Mouse (Mus musculus): ENCODE data around the gene C1qtnf7.

The C1qtnf7 gene

DNA sequence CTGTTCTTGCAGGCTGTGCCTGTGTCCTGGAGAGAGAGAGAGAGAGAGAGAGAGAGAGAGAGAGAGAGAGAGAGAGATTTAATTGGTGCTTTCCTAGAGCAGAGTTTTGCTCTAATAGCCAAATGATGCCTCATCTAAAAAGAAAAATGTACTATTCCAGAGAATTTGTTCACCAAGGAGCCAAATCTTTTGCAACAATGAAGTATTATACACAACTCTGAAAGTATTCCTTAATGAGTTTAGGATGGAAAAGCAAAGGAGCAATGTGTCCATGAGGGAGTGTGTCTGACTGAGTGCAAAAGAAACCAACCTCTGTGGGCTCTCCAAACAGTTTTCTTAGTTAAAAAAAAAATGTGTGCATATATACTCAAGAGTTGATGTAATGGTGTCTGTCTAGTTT is 24.5 kb downstream of the C1qtnf7 start:
- DNase-seq (ENCODE audit: low read depth, low spot score) = no peak

DNA sequence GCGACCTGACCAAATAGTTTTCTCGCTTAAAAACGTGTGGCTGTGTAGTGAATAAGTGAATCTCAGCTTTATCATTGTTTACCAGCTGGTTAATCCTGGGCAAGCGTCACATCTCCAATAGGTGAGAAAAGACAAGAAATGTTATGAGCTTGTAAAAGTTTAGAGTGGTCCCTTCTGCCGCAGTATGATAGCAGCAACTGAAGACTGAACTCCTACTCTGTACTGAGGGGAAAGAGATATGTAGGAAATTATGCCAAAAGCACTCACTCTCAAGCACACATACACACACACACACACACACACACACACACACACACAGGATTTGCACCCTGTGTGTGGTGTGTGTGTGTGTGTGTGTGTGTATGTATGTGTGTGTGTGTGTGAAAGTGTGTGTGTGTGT is 26.2 kb downstream of the C1qtnf7 start:
- no peak for DNase-seq (ENCODE audit: low read depth, low spot score)

DNA sequence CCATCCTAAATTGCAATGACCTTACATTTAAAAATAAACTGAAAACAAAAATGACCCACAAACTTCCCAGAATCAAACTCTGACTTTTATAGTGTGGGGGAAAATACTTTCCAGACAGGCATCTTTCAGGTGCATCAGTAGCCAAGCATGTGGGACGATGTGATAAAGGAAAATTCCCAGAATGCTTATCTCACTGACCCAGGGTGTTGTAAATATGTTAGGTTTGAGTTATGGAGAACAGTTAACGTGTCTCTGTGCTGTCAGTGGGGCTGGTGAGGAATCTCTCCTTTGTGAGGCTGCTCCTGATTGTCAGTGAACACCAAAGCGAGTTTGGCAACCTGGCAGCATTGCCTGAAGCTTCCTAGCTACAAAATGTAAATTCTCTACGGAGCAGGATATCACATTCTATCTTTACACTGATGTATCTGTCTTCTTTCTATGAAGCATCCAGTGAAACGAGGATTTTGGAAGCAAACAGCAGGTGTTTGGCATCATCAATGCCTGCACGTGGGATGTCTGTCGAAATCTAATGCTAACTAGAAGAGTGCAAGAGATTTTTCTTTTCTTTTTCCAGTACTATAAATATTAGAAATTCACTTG is 27.0 kb downstream of the C1qtnf7 start:
- no peak for DNase-seq (ENCODE audit: low read depth, low spot score)

DNA sequence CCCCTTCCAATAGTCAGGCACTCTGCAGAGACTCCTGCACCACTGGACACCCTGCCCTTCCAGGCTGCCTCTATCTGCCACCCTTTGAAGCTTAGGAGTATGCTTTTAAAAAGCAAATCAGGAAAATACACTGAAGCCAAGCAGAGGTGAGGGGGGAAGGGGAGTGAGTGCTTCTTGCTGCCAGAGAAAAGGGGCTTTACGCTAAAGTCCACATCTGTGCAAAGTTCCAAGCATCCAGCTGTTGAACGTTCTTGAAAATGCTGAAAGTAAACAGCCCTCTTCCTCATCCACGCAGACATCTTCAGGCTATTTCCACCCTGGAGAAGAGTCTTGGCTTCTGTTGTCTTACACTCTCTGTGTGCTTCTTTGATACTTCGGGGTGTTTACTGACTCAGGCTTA is 34.6 kb downstream of the C1qtnf7 start:
- DNase-seq (ENCODE audit: low read depth, low spot score) = no peak

DNA sequence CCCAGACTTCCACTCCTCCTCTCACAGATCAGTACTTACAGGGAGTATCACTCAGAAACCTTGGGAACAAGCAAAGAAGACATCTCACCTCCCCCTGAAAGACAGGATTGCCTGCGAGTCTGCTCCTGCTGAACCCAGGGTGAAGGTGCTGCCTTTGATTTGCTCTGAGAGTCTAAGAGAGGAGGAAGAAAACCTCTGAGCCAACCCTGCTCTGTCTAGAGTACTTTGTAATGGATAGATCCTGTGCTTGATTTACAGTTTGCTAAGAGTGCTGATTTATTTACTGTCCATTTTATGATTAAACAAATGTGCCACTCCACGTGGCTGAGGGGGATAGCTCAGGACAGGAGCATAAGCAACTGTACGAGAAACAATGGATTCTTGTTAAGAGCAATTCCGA is 35.1 kb downstream of the C1qtnf7 start:
- no peak for DNase-seq (ENCODE audit: low read depth, low spot score)

DNA sequence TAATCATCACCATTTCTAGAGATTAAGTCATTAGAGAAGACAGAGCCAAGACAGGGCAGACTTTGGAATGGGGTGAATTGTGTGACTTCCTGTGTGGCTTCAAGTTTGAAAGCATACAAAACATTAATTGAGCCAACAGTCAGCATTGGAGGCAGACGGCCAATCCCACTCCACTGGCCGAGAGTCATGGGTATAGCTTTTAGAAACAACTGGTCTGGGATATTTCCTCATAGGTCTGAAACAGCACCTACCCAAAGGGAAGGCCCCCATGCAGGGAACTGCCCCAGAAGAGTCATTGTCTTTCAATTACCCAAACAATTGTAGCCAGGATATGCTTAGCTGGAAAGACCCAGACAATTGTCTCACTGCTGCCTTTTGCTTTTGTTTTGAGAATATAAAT is 39.5 kb downstream of the C1qtnf7 start:
- DNase-seq (ENCODE audit: low read depth, low spot score) = no peak

DNA sequence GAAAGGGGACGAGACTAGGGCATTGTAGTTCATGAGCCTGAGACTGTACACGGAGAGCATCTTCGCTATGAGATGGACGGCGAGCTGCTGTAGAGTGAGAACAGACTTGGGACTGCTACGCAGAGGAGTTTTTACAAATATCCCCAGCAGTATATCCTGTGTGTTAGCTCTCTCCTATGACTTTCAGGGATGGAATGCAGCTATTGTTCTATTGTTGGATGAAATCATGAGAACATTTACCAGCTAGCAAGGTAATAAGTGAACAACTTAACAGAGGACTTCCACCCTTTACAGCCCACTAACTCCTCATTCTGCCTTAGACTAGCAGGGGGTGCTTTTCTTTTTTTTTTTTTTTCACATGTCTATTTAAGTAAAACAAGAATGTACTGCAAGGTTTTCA is 40.1 kb downstream of the C1qtnf7 start:
- no peak for DNase-seq (ENCODE audit: low read depth, low spot score)

DNA sequence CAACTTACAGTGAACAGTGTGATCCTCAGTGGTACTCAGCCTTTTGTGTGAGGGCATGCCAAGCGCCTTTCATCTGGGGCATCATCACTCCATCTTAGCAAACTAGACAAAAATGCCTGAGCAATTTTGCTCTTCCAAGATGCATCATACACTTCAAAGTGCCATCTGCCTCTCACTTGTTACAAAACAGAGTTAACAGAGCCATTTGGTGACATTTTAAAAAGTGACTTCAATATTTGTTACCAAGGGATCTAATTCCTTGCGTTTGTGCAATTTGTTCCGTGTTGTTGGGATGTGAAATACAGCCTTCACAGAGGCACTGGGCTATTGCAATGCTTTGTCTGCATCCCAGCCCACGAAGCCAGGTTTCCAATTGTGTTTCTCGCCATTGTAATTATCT is 42.1 kb downstream of the C1qtnf7 start:
- DNase-seq (ENCODE audit: low read depth, low spot score) = no peak

DNA sequence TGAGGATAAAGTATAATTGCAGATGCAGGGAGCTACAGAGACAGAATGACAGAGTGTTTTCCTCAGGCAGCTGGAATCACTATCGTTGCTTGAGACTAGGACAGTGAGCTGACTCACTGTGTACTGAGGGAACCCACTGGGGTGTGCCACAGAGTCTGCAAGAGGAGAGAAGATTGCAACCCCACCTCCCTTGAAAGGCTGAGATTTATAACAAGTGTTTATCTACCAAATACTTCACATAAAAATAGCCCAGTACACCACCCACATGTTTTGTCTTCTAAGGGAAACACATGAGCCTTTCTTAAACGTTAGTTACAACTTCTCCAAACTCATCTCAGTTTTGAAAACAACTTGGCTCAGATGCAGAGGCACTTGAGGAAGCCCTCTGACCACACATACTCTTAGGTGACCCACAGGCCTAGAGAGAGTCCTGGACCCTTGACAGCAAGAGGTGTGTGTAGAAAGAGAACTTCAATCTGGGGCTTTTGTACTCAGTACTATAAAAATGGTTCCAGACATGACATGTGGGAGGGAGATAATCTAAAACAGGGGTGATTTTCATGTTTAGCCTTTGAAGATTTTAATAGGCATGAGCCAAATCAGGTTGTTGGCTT is 46.4 kb downstream of the C1qtnf7 start:
- DNase-seq (ENCODE audit: low read depth, low spot score) = no peak

DNA sequence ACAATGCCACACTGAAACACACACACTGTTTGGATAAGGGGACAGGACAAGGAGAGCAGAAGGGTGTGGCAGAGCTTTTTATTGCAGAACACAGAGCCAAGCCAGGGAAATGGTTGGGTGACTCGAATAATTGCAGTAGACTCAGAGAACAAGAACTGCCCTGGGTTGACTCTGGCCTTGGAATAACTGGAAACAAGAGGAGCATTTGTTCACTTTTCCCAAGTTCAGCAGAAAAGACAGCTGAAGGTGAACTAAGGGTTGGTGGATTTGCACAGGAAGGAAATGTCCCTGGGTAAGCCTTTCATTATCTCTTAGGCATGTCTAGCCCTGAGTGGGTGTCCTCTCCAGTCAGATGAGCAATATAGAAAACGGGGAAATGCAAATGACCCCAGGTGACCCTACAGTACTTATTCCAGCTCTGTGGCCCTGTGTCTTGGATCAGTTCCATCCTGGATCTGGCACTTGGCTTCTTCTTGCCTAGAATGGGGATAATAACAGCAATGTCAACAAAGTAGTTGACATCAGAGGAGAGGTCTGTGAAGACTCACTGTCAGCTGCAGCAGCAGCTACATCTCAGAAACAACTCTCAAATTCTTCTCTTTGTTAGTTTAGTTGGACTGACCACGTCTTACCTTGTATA is 54.5 kb downstream of the C1qtnf7 start:
- no peak for DNase-seq (ENCODE audit: low read depth, low spot score)

DNA sequence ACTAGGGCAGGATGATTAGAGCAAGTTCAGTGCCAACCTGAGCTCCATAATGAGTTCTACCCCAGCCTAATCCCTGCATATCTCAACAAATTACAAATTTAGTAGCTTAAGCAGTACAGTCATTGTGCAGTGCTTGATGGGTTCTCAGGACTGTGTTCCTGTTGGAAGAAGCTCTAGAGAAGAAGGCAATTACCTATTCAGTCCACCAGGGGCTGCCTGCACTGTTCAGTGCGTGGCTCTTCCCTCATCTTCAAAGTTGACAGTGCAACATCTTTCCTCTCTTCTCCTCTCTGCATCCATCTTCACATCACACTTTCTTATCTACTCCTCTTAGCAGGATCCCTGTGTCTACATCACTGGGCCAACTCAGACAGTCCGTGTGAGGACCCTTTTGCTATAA is 67.5 kb downstream of the C1qtnf7 start:
- DNase-seq (ENCODE audit: low read depth, low spot score) = no peak

DNA sequence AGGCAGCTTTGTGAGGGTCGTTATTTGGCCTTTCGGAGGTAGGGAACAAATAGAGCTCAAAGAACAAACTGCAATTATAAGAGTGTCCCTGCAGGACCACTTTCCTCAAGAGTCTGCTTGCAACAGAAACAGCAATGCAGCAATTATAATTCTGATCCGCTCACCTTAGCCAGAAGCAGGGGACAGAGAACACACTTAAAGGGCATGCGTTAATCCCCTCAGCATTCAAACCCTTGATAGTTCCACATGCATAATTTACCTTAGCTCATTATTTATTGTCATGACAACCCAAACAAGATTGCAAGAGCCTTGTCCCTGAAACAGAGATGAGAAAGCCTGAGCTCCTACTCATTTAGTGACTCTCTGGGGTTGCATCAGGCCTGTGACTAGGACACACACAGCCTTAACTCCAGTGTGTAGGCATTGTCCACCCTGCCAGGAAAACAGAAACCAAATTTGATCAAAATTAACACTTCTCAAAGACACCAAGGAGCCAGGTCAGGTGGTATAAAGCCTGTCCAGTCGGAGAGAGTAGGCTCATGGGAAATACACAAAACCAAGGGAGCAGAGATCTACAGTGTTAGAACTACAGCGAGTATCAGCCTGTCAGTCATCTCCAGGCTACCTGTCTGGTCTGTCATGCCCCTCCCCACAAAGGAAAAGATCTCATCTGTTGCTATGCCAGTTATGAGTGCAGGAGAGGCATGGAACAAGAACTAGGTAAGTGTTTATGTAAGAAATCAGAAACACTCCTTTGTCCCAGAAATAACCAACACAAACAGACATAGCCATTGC is 68.2 kb downstream of the C1qtnf7 start:
- no peak for DNase-seq (ENCODE audit: low read depth, low spot score)

DNA sequence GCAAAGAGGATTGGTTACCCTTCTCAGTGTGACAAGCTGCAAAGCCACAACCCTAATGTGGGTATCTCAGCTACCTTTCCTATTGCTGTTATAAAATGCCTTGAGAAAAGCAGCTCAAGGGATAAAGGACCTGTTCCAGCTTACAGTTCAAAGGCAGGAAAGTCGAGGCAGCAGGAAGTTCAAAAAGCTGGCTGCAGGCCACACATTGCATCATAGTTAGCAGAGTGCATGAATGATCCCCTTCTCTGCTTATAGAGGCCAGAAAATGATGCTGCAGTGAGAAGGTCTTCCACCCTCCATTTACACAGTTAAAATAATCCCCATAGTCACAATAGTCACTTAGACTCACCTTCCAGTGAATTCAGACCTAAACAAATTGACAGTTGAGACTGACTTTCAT is 69.1 kb downstream of the C1qtnf7 start:
- DNase-seq (ENCODE audit: low read depth, low spot score) = no peak

DNA sequence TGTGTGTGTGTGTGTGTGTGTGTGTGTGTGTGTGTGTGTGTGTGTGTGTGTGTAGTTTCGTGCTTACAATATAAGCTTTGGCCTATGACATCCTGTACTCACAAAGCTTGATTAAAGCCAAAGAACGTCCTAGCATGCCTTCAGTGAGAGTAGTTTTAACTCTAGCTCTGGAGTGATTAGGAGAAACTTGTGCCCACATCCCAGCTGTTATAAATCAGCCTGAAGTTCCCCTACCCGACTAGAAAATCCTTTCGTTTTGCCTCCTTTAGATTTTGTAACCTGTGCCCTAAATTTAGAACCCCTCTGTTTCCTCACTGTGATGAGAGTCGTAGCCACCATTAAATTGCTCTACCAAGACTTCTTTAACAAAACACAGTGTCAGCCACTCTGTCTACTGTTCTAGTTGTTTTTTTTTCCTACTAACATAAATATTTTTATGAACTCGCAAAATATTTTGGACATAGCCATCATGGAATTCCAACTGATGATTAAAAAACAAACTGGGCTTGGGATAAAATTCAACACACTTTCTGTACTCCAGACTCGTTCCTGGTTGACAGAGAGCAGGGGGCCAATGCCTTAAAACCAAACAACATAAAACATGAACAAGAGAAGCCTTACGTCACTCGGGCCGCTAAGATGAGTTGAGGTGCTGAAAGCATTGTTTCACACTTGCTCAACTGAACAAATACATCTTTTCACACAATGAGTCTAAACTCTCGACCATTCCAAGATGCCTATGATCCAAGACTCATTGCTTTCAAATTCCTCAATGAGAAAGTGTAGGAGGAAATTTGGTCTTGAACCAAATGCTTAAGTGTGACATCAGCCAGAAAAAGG is 70.3 kb downstream of the C1qtnf7 start:
- DNase-seq (ENCODE audit: low read depth, low spot score) = no peak

DNA sequence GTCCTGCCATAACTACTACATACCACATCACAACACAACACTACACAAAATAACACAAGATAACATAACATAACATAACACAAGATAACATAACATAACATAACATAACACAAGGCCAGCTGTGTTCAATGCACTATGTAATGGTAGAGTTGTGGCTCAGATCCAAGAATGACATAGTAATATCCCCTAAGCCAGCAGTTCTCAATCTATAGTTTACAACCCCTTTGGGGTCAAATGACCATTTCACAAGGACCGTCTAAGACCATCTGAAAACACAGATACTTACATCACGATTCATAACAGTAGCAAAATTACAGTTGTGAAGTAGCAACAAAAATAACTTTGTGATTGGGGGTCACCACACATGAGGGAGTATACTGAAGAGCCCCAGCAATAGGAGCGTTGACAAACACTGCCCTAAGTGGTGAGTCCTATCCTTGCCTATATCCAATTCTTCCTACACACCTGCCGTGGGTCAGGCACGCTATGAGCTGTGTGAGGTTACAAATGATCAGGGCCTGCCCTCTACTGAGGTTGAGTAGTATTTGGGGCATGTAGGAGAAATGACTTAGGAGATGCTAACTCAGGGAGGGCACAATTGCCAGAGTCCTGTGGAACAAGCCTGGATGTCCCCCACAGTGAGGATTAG is 73.6 kb downstream of the C1qtnf7 start:
- DNase-seq (ENCODE audit: low read depth, low spot score) = no peak

DNA sequence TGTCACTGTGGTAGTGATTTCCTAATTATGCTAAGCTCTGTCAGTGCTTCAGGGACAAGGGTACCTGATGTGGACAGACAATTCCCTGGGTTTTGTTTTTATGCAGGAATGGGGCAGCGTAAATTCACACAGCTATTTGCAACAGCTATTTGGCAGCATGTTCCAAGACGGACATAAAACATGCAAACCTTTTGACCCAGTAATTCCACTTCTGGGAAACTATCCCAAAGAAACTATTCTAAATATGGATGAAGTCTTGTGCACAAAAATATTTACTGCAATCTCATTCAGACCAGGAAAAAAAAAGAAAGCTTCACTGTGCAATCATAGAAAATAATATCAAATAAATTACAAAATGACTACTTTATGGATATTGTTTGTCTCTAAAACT is 74.1 kb downstream of the C1qtnf7 start:
- DNase-seq (ENCODE audit: low read depth, low spot score) = no peak

DNA sequence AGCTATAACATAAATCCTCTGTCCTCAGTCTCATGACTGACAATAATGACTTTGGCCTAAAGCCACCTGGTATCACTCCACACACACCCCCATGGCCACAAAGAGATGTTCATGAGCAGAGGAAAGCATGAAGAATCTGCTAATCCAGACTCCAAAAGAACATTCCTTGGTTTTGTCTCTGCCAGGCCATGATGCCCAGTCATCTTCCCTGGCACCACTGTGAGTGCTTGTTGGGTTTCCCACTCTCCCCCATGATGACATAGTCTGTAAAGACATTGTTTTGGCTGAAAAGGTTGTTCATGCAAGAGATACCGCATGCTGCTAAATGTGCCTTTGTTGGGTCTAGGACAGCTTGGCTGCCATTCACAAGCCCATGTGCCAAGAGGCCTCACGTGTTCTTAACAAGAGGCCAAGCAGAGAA is 75.0 kb downstream of the C1qtnf7 start:
- DNase-seq (ENCODE audit: low read depth, low spot score) = no peak

DNA sequence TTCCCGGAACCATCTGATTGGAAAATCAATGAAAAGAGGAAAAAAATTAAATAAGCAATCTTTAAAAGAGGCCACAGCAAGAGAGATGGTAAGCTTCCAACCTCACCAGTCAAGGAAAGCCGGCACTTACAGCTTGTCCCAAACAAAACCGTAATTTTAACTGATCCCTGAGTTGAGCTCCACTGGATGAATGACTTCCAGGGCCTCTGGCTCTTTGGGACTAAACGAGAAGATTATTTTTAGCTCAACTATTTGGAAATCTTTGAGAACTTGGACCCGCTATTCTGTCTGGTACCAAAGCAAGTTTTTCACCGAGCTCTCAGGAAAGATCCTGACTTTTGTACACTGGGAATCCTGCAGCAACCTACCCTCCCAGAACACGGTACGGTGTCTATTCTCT is 86.3 kb downstream of the C1qtnf7 start:
- DNase-seq (ENCODE audit: low read depth, low spot score) = no peak

DNA sequence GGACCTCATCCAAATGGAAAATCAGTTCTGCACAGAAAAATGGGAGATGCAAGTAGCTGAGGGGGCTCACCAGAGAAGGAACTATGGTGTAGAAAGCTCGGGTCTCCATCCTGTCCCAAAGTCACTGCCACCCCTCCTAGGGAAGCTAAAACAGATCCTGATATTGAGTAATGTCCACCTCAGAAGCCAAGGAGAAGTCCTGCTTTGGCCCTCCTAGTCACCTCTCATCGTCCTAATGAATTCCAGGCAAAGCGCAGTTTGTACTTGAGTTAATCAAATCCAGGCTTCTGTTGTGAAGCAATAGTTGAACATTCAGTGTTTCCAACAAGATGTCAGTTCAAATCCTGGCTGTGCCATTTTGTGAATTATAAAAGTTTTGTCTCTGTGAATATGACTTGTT is 87.2 kb downstream of the C1qtnf7 start:
- no peak for DNase-seq (ENCODE audit: low read depth, low spot score)

DNA sequence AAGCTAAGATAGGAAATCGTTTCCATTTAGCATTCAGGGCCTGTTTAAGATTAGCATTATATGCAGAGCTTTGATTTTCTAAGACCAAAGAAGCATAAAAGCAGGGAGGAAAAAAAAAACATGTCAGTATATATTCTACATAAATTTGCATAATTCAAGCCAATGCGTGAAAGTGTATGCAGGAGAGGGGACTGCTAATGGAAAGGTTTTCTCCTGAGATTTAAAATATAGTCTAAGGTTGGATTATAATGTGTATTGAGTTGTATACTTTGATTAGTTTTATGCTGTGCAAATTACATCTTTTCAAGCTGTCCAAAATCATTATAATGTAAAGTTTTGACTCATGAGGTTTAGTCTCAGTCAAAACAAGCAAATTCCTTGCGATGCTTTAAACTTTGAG is 88.2 kb downstream of the C1qtnf7 start:
- DNase-seq (ENCODE audit: low read depth, low spot score) = no peak

DNA sequence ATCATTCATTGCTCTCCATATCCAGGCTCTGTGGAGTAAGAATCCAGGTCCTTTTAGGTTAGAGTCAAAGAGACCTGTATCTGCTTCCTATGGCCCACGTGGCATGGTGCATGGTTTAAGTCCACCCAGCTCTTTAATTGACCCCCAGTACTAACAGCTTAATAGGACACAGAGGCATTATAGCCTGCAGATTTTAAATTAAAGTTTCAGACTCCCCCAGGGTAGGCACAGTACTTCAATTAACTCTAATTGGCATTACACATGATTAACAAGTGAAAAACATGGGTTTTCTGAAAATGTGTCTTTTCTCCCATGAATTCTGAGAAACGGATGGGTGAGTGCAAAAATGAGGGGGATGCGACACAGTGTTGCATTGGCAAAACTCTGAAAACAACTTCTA is 92.7 kb downstream of the C1qtnf7 start:
- DNase-seq (ENCODE audit: low read depth, low spot score) = no peak
